Mouse (Mus musculus): ENCODE data around the gene Sez6l2. TPM values are rescaled to one million over a fixed set of nuclear protein-coding genes. Genes with fewer than 3 reads are reported as not detected.

Sez6l2 gene
- total RNA-seq, 2 experiments from 2014 or later: 38.8 to 58.2 TPM

DNA sequence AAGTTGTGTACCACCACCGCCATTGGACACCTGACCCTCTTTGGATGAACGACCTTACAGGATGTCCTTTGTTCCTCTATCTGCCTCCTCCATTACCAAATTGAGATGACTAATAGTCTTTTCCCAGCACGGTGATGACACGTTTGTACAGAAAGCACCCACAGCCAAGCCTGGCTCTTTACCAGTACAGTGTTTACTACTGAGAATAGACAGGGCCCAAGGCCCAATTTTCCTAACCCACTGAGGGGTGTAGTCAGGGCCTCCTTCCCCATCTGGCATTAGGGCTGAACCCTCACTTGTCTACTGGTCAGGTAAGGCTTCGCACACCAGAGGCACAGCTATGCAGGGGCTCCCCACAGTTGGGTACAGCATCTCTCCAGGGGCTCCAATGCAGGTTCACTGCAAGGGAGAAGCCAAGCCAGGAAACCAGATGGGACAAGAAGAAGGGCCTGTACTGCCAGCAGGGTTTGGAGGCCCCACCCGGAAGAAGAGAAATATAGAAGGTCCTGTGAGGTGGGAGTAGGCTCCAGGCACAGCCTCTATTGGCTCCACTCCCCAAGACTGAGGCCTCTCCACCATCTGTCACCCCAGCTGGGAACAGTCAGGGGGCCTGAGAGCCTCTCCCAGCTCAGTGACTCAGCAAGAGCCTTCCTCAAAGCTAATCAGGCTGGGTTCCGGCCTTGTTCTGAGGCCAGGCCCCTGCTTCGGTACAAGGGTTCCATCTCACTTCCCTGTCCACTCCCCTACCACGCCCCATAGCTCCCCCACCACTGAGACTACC is 58.1 kb downstream of the Sez6l2 start:
- peak; percentile 72 for DNase-seq

DNA sequence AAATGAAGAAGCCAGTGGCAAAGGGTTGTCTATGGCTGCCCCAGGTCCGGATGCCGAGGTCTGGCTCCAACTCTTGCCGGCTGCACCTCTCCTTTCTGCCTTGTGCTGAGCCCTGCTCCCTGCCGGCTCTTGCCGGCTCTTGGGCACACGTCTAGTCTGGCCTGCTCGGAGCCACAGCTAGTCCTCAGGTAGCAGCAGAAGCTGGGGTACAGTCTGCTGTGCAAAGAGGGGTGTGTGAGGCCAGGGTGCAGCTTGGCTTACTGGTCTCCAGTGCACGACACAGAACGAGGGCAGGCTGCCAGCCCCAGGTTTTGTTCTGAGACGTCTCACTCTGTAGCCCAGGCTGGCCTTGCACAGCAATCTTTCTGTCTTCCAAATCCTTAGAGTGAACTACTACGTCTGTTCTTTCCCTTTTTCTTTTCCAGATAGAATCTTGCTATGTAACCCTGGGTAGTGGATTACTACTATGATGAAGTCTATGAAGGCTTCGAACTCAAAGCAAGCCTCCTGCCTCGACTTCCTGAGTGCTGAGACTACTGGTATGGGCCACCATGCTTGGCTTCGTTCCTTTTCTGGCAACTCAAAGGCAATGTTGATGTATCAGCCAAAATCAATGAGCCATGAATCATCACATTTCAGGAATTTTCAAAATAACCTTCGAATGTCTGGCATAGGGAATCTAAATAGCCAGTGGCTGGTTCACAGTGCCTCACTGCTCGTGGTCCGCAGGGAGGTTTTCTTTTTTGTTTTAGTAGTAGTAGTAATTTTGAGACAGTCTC is 59.1 kb downstream of the Sez6l2 start:
- DNase-seq: no peak

GRCm38 (mm10) chr7:127011051-127011450 is 60.7 kb downstream of the Sez6l2 start:
- no peak for DNase-seq

GRCm38 (mm10) chr7:127011717-127012116 is 61.4 kb downstream of the Sez6l2 start:
- no peak for DNase-seq

DNA sequence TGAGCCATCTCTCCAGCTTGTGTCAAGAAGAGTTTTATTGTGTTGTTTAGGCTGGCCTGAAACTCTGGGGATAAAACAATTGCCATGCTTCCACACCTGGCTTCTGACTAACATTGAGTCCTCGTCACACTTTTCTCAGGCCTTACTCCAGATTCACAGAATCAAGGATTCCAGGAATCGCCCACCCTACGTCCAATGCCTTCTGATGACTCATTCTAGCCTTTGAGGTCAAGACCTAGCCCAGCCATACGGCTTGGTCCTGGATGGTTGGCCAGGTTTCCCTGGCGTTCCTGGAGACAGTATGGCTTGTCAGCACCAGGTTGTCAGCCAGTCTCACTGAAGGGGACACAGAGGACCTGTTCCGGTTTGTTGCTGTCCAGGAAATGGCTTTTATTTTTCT is 62.0 kb downstream of the Sez6l2 start:
- DNase-seq: peak; percentile 27

- DNase-seq: no peak
Measured at GRCm38 (mm10) chr7:127012845-127013244, 62.5 kb downstream of the Sez6l2 start.

- DNase-seq: no peak
Measured at GRCm38 (mm10) chr7:127013385-127013784, 63.0 kb downstream of the Sez6l2 start.

- DNase-seq: peak; percentile 81
Measured at GRCm38 (mm10) chr7:127014320-127014719, 64.0 kb downstream of the Sez6l2 start, which contains the start of gene Mvp. Gene Mvp (minus strand): TSS chr7:127014621.

GRCm38 (mm10) chr7:127014993-127015392 is 64.6 kb downstream of the Sez6l2 start:
- no peak for DNase-seq

- DNase-seq: peak; percentile 69
Measured at GRCm38 (mm10) chr7:127016081-127016480, 65.7 kb downstream of the Sez6l2 start.

DNA sequence TGATC is 65.9 kb downstream of the Sez6l2 start, which contains the start of gene Pagr1b:
Pagr1b (minus strand) TSS at position 4 of the 5 bp plus-strand sequence.
- no peak for DNase-seq

GRCm38 (mm10) chr7:127016486-127016938 is 66.1 kb downstream of the Sez6l2 start:
- DNase-seq: peak; percentile 78

GRCm38 (mm10) chr7:127016971-127017949 is 66.9 kb downstream of the Sez6l2 start, which contains the start of gene Pagr1a:
Gene Pagr1a (minus strand): TSS chr7:127017352.
- peak; percentile 96 for DNase-seq

- no peak for DNase-seq
Measured at GRCm38 (mm10) chr7:127017950-127018345, 67.6 kb downstream of the Sez6l2 start.

DNA sequence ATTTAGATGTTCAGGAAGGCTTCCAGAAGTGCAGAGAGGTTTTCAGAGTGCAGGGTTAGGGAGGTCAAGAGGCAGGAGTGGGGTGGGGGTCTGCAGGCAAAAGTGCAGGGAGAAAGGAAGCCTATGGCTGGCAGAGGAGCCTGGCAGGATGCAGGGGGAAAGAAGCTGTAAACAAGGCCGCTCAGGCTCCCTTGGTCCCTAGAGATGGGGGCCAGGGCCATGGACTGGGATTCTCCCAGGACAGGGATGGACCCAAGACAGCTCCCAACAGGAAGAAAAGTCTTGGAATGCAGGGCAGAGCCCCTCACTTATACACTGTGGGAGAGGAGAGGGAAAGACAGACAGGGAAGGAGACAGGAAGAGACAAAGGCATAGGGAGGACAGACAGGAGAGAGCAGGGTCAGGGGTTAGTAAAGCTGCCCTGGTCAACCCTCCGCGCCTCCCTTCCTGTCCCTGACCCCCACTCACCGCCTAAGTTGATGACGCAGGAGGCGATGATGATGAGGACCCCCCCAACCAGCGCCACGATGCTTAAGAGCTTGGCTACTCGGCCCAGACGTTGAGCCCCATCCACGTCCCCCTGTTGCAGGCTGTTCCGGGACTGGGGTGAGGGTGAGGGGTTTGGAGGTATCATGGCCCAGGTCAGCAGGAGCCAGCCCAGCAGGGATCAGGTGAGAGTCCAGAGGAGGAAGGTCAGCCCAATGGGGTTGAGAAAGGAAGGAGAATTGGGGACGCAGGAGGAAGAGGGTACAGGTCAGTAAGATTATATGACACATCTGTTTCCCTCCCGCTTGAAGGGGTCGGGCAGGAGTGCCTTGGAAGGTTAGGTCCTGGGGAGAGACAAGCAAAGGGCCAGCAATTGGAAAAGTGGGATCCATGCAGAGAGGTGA is 68.3 kb downstream of the Sez6l2 start:
- no peak for DNase-seq

DNA sequence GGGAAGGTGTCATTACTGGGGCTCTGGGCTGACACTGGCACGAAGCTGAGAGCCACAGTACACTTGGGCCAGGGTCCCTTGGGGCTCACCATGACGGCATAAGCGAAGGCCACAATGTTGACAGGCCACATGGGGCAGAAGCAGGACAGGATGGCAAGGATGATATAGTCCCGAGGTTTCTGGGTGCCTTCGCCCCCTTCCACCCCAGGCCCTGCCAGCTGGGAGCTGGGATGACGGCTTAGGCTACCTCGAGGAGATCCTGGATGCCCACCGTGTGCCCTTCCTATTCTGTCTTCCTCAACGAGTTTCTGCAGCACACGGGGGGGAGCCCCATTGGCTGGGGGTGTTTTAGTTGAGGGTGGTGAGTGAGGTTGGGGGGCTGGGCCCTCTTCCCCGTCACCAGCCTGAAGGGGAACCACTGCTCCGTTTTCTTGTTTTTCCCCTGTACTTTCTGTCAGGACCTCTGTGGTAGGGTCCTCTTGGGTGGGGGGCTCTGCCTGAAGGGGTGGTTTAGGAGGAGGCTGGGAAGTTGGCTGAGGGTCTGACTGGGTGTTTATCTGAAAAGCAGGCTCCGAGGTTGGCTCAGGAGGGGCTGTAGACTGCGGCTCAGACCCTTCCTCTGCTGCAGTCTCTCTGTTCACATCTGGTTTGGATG is 69.1 kb downstream of the Sez6l2 start:
- DNase-seq: no peak

GRCm38 (mm10) chr7:127020031-127020430 is 69.7 kb downstream of the Sez6l2 start:
- no peak for DNase-seq
